8 mouse cellular contexts compared by ENCODE assay signal in the genomic region with DNA sequence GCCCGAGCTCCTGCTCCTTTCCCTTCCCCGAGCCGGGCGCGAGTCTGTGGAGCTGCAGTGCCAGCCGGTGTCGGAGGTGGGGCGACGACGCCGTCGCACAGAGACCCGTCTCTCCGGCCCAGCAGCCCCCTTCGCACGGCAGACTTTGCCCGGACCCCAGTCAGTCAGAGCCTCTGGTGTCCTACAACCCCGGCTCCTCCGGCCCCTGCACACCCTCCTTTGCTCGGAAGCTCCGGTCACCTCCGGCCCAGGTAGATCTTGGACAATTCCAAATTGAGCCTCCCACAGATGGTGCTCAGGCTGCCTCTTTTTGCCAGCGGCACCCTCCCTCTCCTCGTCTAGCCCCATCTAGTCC. TPM values are rescaled to one million over a fixed set of nuclear protein-coding genes. Genes with fewer than 3 reads are reported as not detected.
DNase-seq lines count a peak whose midpoint lies in the region; ATAC-seq and TF ChIP-seq lines count a peak whose summit lies in the region.

No protein-coding gene starts in this region.

- intact Hi-C loops in heart, postnatal 36 days (cut with DNase I) = loop anchor here (5.0 kb wide), 1 partner anchor 43 kb away; the partner anchor contains the start of gene Stk11ip

- no peaks in the 10 kb centered on the region for H3K79me3 ChIP-seq in C2C12 (ENCODE audit: low read depth)

- H3ac ChIP-seq in C2C12 (ENCODE audit: control insufficient read depth, insufficient read length, low read depth) = peak overlapping the region; percentile 36

- H3K4me2 ChIP-seq in forebrain, embryonic 12.5 days = peak overlapping the region; percentile 90
- peak overlapping the region; percentile 96 for H3K4me2 ChIP-seq in liver, embryonic 13.5 days

- 0 out of 2 replicates have a peak overlapping the region, but pooled peaks have one; percentile 92 for H3K27ac ChIP-seq in heart, embryonic 10.5 days
- H3K27ac ChIP-seq in forebrain, embryonic 12.5 days = peak overlapping the region; percentile 75
- H3K27ac ChIP-seq in liver, embryonic 13.5 days = no peak overlapping the region

- H3K9me3 ChIP-seq in heart, embryonic 10.5 days = no peaks in the 10 kb centered on the region
- H3K9me3 ChIP-seq in forebrain, embryonic 12.5 days = no peaks in the 10 kb centered on the region
- H3K9me3 ChIP-seq in liver, embryonic 13.5 days (replicated peaks) = no peaks in the 10 kb centered on the region

- peaks cover 32% of the 10 kb centered on the region for H3K4me1 ChIP-seq in heart, embryonic 10.5 days
- peaks cover 41% of the 10 kb centered on the region for H3K4me1 ChIP-seq in forebrain, embryonic 12.5 days
- H3K4me1 ChIP-seq in liver, embryonic 13.5 days (replicated peaks) = peaks cover 30% of the 10 kb centered on the region

- ATAC-seq in forebrain, embryonic 12.5 days (ENCODE audit: low FRiP score) = no peak
- peak; percentile 4; the same call in 1 of the 2 replicates for ATAC-seq in liver, embryonic 13.5 days (ENCODE audit: low read depth)
- no peak for ATAC-seq in activated CD4-positive, CD25-positive, alpha-beta regulatory T cell, adult 4 months

- H3K4me3 ChIP-seq in heart, embryonic 10.5 days = peak overlapping the region; percentile 89
- H3K4me3 ChIP-seq in C2C12 (ENCODE audit: insufficient read depth, poor library complexity, severe bottlenecking) = peak overlapping the region; percentile 55
- H3K4me3 ChIP-seq in forebrain, embryonic 12.5 days (replicated peaks) = peak overlapping the region; percentile 86
- H3K4me3 ChIP-seq in liver, embryonic 13.5 days (replicated peaks) = peak overlapping the region; percentile 73

- peaks cover 71% of the 10 kb centered on the region for H3K27me3 ChIP-seq in heart, embryonic 10.5 days (ENCODE audit: insufficient read depth, poor library complexity, severe bottlenecking)
- no peaks in the 10 kb centered on the region for H3K27me3 ChIP-seq in C2C12 (ENCODE audit: control insufficient read depth, insufficient read depth, insufficient read length)
- H3K27me3 ChIP-seq in forebrain, embryonic 12.5 days = peaks cover 50% of the 10 kb centered on the region
- H3K27me3 ChIP-seq in liver, embryonic 13.5 days = peaks cover 97% of the 10 kb centered on the region

- TF ChIP-seq CTCF in C2C12 (IDR thresholded peaks at IDR 0.05; ENCODE audit: control insufficient read depth, insufficient read depth, insufficient read length) = no peak

- 2% methylated on average over 23 of the region's 24 CpGs for WGBS in heart, embryonic 10.5 days
- WGBS in forebrain, embryonic 12.5 days = under 1% methylated on average over 23 of the region's 24 CpGs
- WGBS in liver, embryonic 13.5 days (ENCODE audit: insufficient replicate concordance) = 4% methylated on average over 24 of the region's 24 CpGs

- no peak for DNase-seq in heart, embryonic 10.5 days (ENCODE audit: low spot score)
- DNase-seq in heart, postnatal 36 days = no peak
- DNase-seq in liver, embryonic 13.5 days = no peak
- DNase-seq in adrenal gland, adult 18-20 months (ENCODE audit: low spot score in 2 of 2) = no peak
- no peak for DNase-seq in thymus, postnatal 25 days

- H3K36me3 ChIP-seq in heart, embryonic 10.5 days = peaks cover 26% of the 10 kb centered on the region
- H3K36me3 ChIP-seq in C2C12 (ENCODE audit: control insufficient read depth, insufficient read depth) = peaks cover 19% of the 10 kb centered on the region
- H3K36me3 ChIP-seq in forebrain, embryonic 12.5 days (replicated peaks) = peaks cover 21% of the 10 kb centered on the region
- peaks cover 20% of the 10 kb centered on the region for H3K36me3 ChIP-seq in liver, embryonic 13.5 days

- H3K9ac ChIP-seq in forebrain, embryonic 12.5 days = peak overlapping the region; percentile 85
- H3K9ac ChIP-seq in liver, embryonic 13.5 days = no peak overlapping the region

- H3K79me2 ChIP-seq in C2C12 (ENCODE audit: control insufficient read depth, insufficient read depth) = peaks cover 24% of the 10 kb centered on the region

TF ChIP-seq in C2C12, 6 proteins besides CTCF, POLR2A, EP300 and RAD21:
- TF ChIP-seq FOSL1 (IDR thresholded peaks at IDR 0.05; ENCODE audit: insufficient read depth, low read length, poor library complexity, severe bottlenecking) (no peak), MYOG (IDR thresholded peaks at IDR 0.05; ENCODE audit: control insufficient read depth, extremely low read depth, insufficient read length) (no peak), MYOD1 (IDR thresholded peaks at IDR 0.05; ENCODE audit: control insufficient read depth, insufficient read length, low read depth) (no peak), CEBPB (IDR thresholded peaks at IDR 0.05; ENCODE audit: low read depth) (no peak), MAX (IDR thresholded peaks at IDR 0.05) (no peak), USF1 (IDR thresholded peaks at IDR 0.05; ENCODE audit: low read depth) (no peak)
TF ChIP-seq in C2C12: peak in this region for 0.

RNA-seq across cellular contexts. Expression of gene Tmem198, which starts 0.3 kb away (rescaled TPM):
- 0.36 and 0.39 TPM in 2 replicates for polyA plus RNA-seq in heart, embryonic 10.5 days (2016; fragmentation: Nextera tagmentation; extraction: Ambion mirVana)
- total RNA-seq in heart, postnatal 36 days (2021) = under 1 TPM; 0.11 to 0.19 TPM
- polyA plus RNA-seq in C2C12 (2012; fragmentation: generic; extraction: Trizol) = 0.70 TPM
- 20.8 and 24.1 TPM in 2 replicates for polyA plus RNA-seq in forebrain, embryonic 12.5 days (2016; fragmentation: Nextera tagmentation; extraction: Ambion mirVana)
- polyA plus RNA-seq in liver, embryonic 13.5 days (2015; fragmentation: Nextera tagmentation; extraction: Ambion mirVana) = 0.08 and 0.10 TPM in 2 replicates
- polyA plus RNA-seq in activated CD4-positive, CD25-positive, alpha-beta regulatory T cell, adult 4 months (2017; shearing (Covaris generic)) = under 1 TPM in 1 of 2 experiments, not detected in 1; 0.40 TPM
- total RNA-seq in adrenal gland, adult 18-20 months (2021) = 1 to 10 TPM; 3.5 to 6.2 TPM

RNA-seq across cellular contexts. Expression of gene Chpf, which starts 0.5 kb away (rescaled TPM):
- 30.8 and 30.9 TPM in 2 replicates for polyA plus RNA-seq in heart, embryonic 10.5 days (2016; fragmentation: Nextera tagmentation; extraction: Ambion mirVana)
- 10 to 100 TPM; 25.5 to 26.8 TPM for total RNA-seq in heart, postnatal 36 days (2021)
- 49.3 TPM for polyA plus RNA-seq in C2C12 (2012; fragmentation: generic; extraction: Trizol)
- polyA plus RNA-seq in forebrain, embryonic 12.5 days (2016; fragmentation: Nextera tagmentation; extraction: Ambion mirVana) = 21.6 and 25.8 TPM in 2 replicates
- polyA plus RNA-seq in liver, embryonic 13.5 days (2015; fragmentation: Nextera tagmentation; extraction: Ambion mirVana) = 5.6 and 5.7 TPM in 2 replicates
- 1 to 10 TPM; 4.0 to 5.3 TPM for polyA plus RNA-seq in activated CD4-positive, CD25-positive, alpha-beta regulatory T cell, adult 4 months (2017; shearing (Covaris generic))
- 10 to 100 TPM; 58.9 to 59.1 TPM for total RNA-seq in adrenal gland, adult 18-20 months (2021)

RNA-seq across cellular contexts. Expression of gene Obsl1, which starts 26.6 kb away (rescaled TPM):
- polyA plus RNA-seq in heart, embryonic 10.5 days (2016; fragmentation: Nextera tagmentation; extraction: Ambion mirVana) = 103 and 107 TPM in 2 replicates
- 100 to 1,000 TPM; 130 to 136 TPM for total RNA-seq in heart, postnatal 36 days (2021)
- polyA plus RNA-seq in C2C12 (2012; fragmentation: generic; extraction: Trizol) = 31.6 TPM
- polyA plus RNA-seq in forebrain, embryonic 12.5 days (2016; fragmentation: Nextera tagmentation; extraction: Ambion mirVana) = 31.8 and 36.8 TPM in 2 replicates
- polyA plus RNA-seq in liver, embryonic 13.5 days (2015; fragmentation: Nextera tagmentation; extraction: Ambion mirVana) = 7.4 and 9.0 TPM in 2 replicates
- polyA plus RNA-seq in activated CD4-positive, CD25-positive, alpha-beta regulatory T cell, adult 4 months (2017; shearing (Covaris generic)) = not detected
- 10 to 100 TPM; 48.9 to 54.4 TPM for total RNA-seq in adrenal gland, adult 18-20 months (2021)

RNA-seq across cellular contexts. Expression of gene Inha, which starts 27.3 kb away (rescaled TPM):
- polyA plus RNA-seq in heart, embryonic 10.5 days (2016; fragmentation: Nextera tagmentation; extraction: Ambion mirVana) = 7.8 and 8.2 TPM in 2 replicates
- 1 to 10 TPM; 3.6 TPM for total RNA-seq in heart, postnatal 36 days (2021)
- polyA plus RNA-seq in C2C12 (2012; fragmentation: generic; extraction: Trizol) = 0.64 TPM
- 5.9 and 6.6 TPM in 2 replicates for polyA plus RNA-seq in forebrain, embryonic 12.5 days (2016; fragmentation: Nextera tagmentation; extraction: Ambion mirVana)
- 0.50 and 0.51 TPM in 2 replicates for polyA plus RNA-seq in liver, embryonic 13.5 days (2015; fragmentation: Nextera tagmentation; extraction: Ambion mirVana)
- polyA plus RNA-seq in activated CD4-positive, CD25-positive, alpha-beta regulatory T cell, adult 4 months (2017; shearing (Covaris generic)) = not detected
- 10 to 100 TPM; 18.2 to 29.6 TPM for total RNA-seq in adrenal gland, adult 18-20 months (2021)

RNA-seq across cellular contexts. Expression of gene Asic4, which starts 29.4 kb away (rescaled TPM):
- 0.79 and 2.3 TPM in 2 replicates for polyA plus RNA-seq in heart, embryonic 10.5 days (2016; fragmentation: Nextera tagmentation; extraction: Ambion mirVana)
- not detected for total RNA-seq in heart, postnatal 36 days (2021)
- polyA plus RNA-seq in C2C12 (2012; fragmentation: generic; extraction: Trizol) = 0.05 TPM
- 6.4 and 8.2 TPM in 2 replicates for polyA plus RNA-seq in forebrain, embryonic 12.5 days (2016; fragmentation: Nextera tagmentation; extraction: Ambion mirVana)
- polyA plus RNA-seq in liver, embryonic 13.5 days (2015; fragmentation: Nextera tagmentation; extraction: Ambion mirVana) = 0.14 and 0.25 TPM in 2 replicates
- not detected for polyA plus RNA-seq in activated CD4-positive, CD25-positive, alpha-beta regulatory T cell, adult 4 months (2017; shearing (Covaris generic))
- 1 to 10 TPM; 5.1 to 8.1 TPM for total RNA-seq in adrenal gland, adult 18-20 months (2021)

Comparison
In these comparisons a context has a peak if more than half of its experiments do, and no peak if none do; other contexts are left out.
1. RNA of gene Tmem198, which starts 0.3 kb away (polyA plus RNA-seq): 20.8 to 24.1 TPM in forebrain, embryonic 12.5 days; 0.70 TPM in C2C12 (single experiment), 0.40 TPM in activated CD4-positive, CD25-positive, alpha-beta regulatory T cell, adult 4 months, 0.36 to 0.39 TPM in heart, embryonic 10.5 days and 0.08 to 0.10 TPM in liver, embryonic 13.5 days; every median in the first group is over 10 times any median in the second.
2. Peak in every context shown above with its lines, with median percentiles within 50 percentile points of each other: H3K4me3 ChIP-seq.